Mouse (Mus musculus): Measurements from ENCODE around the gene Camkv.

Camkv gene

GRCm38 (mm10) chr9:107923021-107923420, 12.5 kb upstream of the Camkv start:
- DNase-seq (ENCODE audit: low spot score) = no peak

- DNase-seq (ENCODE audit: low spot score) = no peak
These were observed 11.5 kb upstream of the Camkv start for GRCm38 (mm10) chr9:107923956-107924355.

GRCm38 (mm10) chr9:107925251-107925650, 10.2 kb upstream of the Camkv start:
- DNase-seq (ENCODE audit: low spot score) = no peak

GRCm38 (mm10) chr9:107926920-107927420, 8.5 kb upstream of the Camkv start:
- no peak for DNase-seq (ENCODE audit: low spot score)

GRCm38 (mm10) chr9:107927749-107928148, 7.7 kb upstream of the Camkv start:
- DNase-seq (ENCODE audit: low spot score) = no peak

- DNase-seq (ENCODE audit: low spot score) = no peak
These were observed 7.3 kb upstream of the Camkv start, which contains the start of gene Actl11 for GRCm38 (mm10) chr9:107928169-107928568. Gene Actl11 (plus strand): TSS chr9:107928469.

GRCm38 (mm10) chr9:107932221-107932620, 3.3 kb upstream of the Camkv start:
- DNase-seq (ENCODE audit: low spot score) = peak; percentile 63

GRCm38 (mm10) chr9:107934146-107934545, 1.3 kb upstream of the Camkv start:
- DNase-seq (ENCODE audit: low spot score) = no peak

- peak; percentile 41 for DNase-seq (ENCODE audit: low spot score)
These were observed 328 bp downstream of the Camkv start for GRCm38 (mm10) chr9:107935790-107936214.

- DNase-seq (ENCODE audit: low spot score) = no peak
These were observed 845 bp downstream of the Camkv start for GRCm38 (mm10) chr9:107936215-107936822.

GRCm38 (mm10) chr9:107936831-107937230, 1.4 kb downstream of the Camkv start:
- DNase-seq (ENCODE audit: low spot score) = no peak

GRCm38 (mm10) chr9:107947241-107948194, 12.0 kb downstream of the Camkv start:
- DNase-seq (ENCODE audit: low spot score) = peak; percentile 85

GRCm38 (mm10) chr9:107949184-107949921, 13.9 kb downstream of the Camkv start:
- DNase-seq (ENCODE audit: low spot score) = no peak

GRCm38 (mm10) chr9:107949922-107950235, 14.4 kb downstream of the Camkv start, which contains the start of gene Traip:
Gene Traip (plus strand): TSS chr9:107950136.
- no peak for DNase-seq (ENCODE audit: low spot score)

- DNase-seq (ENCODE audit: low spot score) = peak; percentile 91
These were observed 15.2 kb downstream of the Camkv start for GRCm38 (mm10) chr9:107950460-107951355.

GRCm38 (mm10) chr9:107955613-107956289, 20.3 kb downstream of the Camkv start:
- peak; percentile 67 for DNase-seq (ENCODE audit: low spot score)

GRCm38 (mm10) chr9:107957141-107957540, 21.7 kb downstream of the Camkv start:
- DNase-seq (ENCODE audit: low spot score) = no peak

GRCm38 (mm10) chr9:107959896-107960295, 24.4 kb downstream of the Camkv start:
- DNase-seq (ENCODE audit: low spot score) = no peak

- peak; percentile 44 for DNase-seq (ENCODE audit: low spot score)
These were observed 25.5 kb downstream of the Camkv start for GRCm38 (mm10) chr9:107960928-107961327.

GRCm38 (mm10) chr9:107961351-107961762, 25.9 kb downstream of the Camkv start:
- DNase-seq (ENCODE audit: low spot score) = peak; percentile 71

GRCm38 (mm10) chr9:107961881-107962280, 26.4 kb downstream of the Camkv start:
- DNase-seq (ENCODE audit: low spot score) = peak; percentile 81
